Mouse (Mus musculus) cortical plate, adult 2 months (tissue): Measurements from ENCODE around the gene Tdo2. TPM values are rescaled to one million over a fixed set of nuclear protein-coding genes. Genes with fewer than 3 reads are reported as not detected.
A peak's percentile ranks its signal among the peaks of the same experiment; 100 is the strongest.

Experiments
- H3K27ac ChIP-seq: fragments of 200-500 bp; 2 replicates; pipeline ENCODE4 v1.5.1; 2012; ENCODE audit warnings: low read length, control low read depth, inconsistent platforms; ENCODE audit not compliant: insufficient read depth
- H3K4me1 ChIP-seq: fragments of 200-500 bp; 2 replicates; pipeline ENCODE4 v1.6.1; 2011; ENCODE audit warnings: low read length; ENCODE audit not compliant: control insufficient read depth, insufficient read depth
- H3K4me3 ChIP-seq: fragments of 200-500 bp; 2 replicates; pipeline ENCODE4 v1.5.1; 2011; ENCODE audit warnings: mild to moderate bottlenecking, low read length, control low read depth; ENCODE audit not compliant: insufficient read depth
- CTCF ChIP-seq: fragments of 200-500 bp; IDR thresholded peaks from 2 replicates; pipeline ENCODE4 v1.5.1; 2011; ENCODE audit warnings: mild to moderate bottlenecking, control low read depth, low read length; ENCODE audit not compliant: insufficient read depth; ENCODE audit errors: extremely low read depth
- POLR2A ChIP-seq: fragments of 200-500 bp; IDR thresholded peaks from 2 replicates; pipeline ENCODE4 v1.6.1; 2011; ENCODE audit warnings: mild to moderate bottlenecking, low read length, control low read depth; ENCODE audit not compliant: insufficient read depth; ENCODE audit errors: extremely low read depth
- polyA plus RNA-seq: library from polyadenylated mRNA; depleted of rRNA; stranded (reverse); fragments of >200 nt; gene quantifications from 2 replicates; pipeline ENCODE4 v1.2.3, GENCODE M21; 2012

The Tdo2 gene
- polyA plus RNA-seq, 1 experiment, result 0.52 TPM

GRCm38 (mm10) chr3:81949048-81949447 lies 27.0 kb downstream of the Tdo2 start:
- Histone ChIP-seq H3K4me1 (no peaks in the 10 kb centered on the region), H3K4me3 (no peak overlapping the region), H3K27ac (no peak overlapping the region)
- TF ChIP-seq CTCF, result no peak
- no peak for TF ChIP-seq POLR2A

- Histone ChIP-seq H3K4me1 (no peaks in the 10 kb centered on the region), H3K27ac (no peak overlapping the region), H3K4me3 (no peak overlapping the region)
- TF ChIP-seq CTCF, result no peak
- TF ChIP-seq POLR2A, result no peak
Measured at GRCm38 (mm10) chr3:81944851-81945393, 31.1 kb downstream of the Tdo2 start.

GRCm38 (mm10) chr3:81943097-81943496 lies 32.9 kb downstream of the Tdo2 start:
- H3K27ac ChIP-seq, result no peak overlapping the region
- no peaks in the 10 kb centered on the region; the same call in 1 of the 2 replicates for H3K4me1 ChIP-seq
- no peak overlapping the region for H3K4me3 ChIP-seq
- TF ChIP-seq POLR2A (no peak), CTCF (no peak)

DNA sequence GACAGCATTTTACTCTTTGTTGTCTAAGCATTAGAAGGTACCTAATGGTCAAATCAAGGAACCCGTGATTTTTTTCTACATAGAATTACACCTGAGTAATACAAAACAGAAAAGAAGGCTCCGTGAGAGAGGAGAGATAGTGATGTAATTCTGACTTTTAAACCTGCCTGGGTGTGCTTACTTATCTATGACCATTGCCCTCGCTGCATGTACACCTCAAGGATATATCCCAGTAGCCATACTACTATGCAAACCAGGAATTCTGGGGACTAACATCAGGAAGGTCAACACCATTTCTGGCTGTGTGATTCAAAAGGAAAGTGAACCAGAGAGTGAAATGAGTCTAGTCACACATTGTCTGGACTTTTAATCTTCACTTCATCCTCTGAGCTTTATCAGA lies 33.7 kb downstream of the Tdo2 start:
- Histone ChIP-seq H3K27ac (no peak overlapping the region), H3K4me1 (no peaks in the 10 kb centered on the region; the same call in 1 of the 2 replicates), H3K4me3 (no peak overlapping the region)
- TF ChIP-seq POLR2A (no peak), CTCF (no peak)

- Histone ChIP-seq H3K27ac (no peak overlapping the region), H3K4me3 (no peak overlapping the region), H3K4me1 (no peaks in the 10 kb centered on the region; the same call in 1 of the 2 replicates)
- no peak for TF ChIP-seq POLR2A
- TF ChIP-seq CTCF, result no peak
Measured at GRCm38 (mm10) chr3:81938924-81939323, 37.1 kb downstream of the Tdo2 start.

- Histone ChIP-seq H3K27ac (no peak overlapping the region), H3K4me1 (no peaks in the 10 kb centered on the region), H3K4me3 (peak overlapping the region; percentile 91; the same call in 1 of the 2 replicates)
- TF ChIP-seq CTCF, result no peak
- TF ChIP-seq POLR2A, result no peak
Measured at GRCm38 (mm10) chr3:81933348-81933747, 42.7 kb downstream of the Tdo2 start.

DNA sequence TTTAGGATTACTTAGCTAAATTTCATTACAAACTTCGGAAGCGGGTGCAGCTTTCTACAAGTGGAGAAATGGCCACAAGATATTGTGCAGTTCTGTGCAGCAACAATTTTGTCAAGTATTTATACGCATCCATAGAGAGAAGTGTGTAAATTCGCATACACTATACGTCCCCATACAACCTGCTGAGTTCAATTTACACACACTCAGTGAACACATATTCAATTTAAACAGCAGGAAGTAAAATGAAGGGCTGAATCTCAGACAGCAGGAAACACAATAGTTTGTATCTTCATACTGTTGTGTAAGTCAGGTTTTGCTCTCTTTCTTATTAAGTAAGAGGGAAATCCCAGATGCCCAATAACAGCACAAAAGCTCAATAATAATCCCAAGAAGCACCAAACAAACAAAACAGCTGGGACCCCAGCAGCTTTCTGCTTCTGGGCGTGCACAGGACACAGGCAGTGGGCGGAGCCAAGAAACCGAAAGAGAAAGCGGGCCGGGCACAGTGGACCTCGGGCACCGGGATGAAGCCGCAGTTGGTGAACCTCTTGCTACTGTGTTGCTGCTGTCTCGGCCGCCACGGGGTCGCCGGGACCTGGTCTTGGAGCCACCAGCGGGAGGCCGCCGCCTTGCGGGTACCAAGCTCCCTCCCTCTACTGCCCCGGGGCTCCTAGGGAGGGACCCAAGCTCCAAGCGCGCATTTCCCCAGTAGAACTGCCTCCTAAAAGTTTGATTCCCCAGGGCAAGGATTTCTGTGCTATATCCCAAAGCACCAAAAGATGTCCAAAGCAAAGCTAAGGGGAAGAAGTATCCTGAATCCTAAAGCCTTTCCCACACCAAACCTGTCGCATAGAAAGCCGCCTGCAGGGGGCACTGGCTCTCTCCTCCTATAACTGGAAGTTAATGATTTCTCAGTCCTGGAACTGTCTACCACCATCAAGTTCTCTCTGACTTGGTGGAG lies 43.6 kb downstream of the Tdo2 start, which contains the start of gene Ctso:
TSS of gene Ctso (plus strand) at position 461 of the 961 bp plus-strand sequence.
- Histone ChIP-seq H3K27ac (peak within 1 kb of the TSS; percentile 99), H3K4me3 (peak within 1 kb of the TSS; percentile 91), H3K4me1 (no peaks in the 10 kb centered on the region)
- peak; percentile 43; the same call in 1 of the 2 replicates for TF ChIP-seq POLR2A
- TF ChIP-seq CTCF, result peak; percentile 67

DNA sequence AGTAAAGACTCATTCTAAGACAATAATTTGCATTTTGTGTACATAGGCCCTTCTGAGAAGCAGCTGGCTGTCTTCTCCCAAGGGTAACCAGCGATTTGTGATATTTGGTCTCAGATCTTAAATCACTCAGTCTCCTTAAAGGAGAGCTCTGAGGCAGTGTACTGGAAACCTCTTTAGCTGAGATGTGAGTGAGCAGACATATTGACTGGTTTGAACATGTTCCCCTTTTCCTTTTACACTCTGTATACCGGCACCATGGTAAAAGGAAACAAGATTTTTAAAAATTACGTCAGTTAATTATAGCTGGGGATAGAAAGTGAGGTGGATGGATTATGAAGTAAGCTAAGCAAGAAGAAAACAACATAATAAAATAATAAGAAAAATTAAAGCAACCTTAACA lies 44.3 kb downstream of the Tdo2 start:
- Histone ChIP-seq H3K4me3 (no peak overlapping the region; the same call in 1 of the 2 replicates), H3K4me1 (peaks cover 3% of the 10 kb centered on the region; the same call in 1 of the 2 replicates), H3K27ac (no peak overlapping the region)
- no peak for TF ChIP-seq CTCF
- TF ChIP-seq POLR2A, result no peak

DNA sequence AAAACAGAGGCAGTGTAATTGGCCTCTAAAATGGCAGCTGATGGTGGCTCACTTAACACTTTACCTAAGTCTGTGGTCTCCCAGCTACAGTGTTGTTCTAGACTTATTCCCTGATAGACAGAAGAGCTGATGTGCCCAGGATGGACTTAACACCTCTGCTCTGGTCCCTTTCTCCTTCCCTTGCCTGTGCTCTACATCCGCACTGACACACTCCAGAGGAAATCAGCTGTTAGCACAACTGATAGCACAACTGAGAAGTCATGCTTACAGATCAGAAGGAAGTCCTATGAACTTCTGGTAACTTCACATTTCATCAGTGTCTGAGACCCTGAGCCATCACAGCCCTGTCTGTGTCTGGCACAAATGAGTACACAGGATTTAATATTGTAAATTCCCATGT lies 46.9 kb downstream of the Tdo2 start:
- Histone ChIP-seq H3K4me1 (peaks cover 4% of the 10 kb centered on the region; the same call in 1 of the 2 replicates), H3K27ac (no peak overlapping the region), H3K4me3 (no peak overlapping the region)
- TF ChIP-seq CTCF, result no peak
- TF ChIP-seq POLR2A, result no peak
